Mouse (Mus musculus): ENCODE measurements around the gene Slc29a3. TPM values are rescaled to one million over a fixed set of nuclear protein-coding genes. Genes with fewer than 3 reads are reported as not detected.

Slc29a3 gene
- 9.3 and 9.8 TPM in 2 replicates for polyA plus RNA-seq (2015; fragmentation: Nextera tagmentation; extraction: Ambion mirVana)

DNA sequence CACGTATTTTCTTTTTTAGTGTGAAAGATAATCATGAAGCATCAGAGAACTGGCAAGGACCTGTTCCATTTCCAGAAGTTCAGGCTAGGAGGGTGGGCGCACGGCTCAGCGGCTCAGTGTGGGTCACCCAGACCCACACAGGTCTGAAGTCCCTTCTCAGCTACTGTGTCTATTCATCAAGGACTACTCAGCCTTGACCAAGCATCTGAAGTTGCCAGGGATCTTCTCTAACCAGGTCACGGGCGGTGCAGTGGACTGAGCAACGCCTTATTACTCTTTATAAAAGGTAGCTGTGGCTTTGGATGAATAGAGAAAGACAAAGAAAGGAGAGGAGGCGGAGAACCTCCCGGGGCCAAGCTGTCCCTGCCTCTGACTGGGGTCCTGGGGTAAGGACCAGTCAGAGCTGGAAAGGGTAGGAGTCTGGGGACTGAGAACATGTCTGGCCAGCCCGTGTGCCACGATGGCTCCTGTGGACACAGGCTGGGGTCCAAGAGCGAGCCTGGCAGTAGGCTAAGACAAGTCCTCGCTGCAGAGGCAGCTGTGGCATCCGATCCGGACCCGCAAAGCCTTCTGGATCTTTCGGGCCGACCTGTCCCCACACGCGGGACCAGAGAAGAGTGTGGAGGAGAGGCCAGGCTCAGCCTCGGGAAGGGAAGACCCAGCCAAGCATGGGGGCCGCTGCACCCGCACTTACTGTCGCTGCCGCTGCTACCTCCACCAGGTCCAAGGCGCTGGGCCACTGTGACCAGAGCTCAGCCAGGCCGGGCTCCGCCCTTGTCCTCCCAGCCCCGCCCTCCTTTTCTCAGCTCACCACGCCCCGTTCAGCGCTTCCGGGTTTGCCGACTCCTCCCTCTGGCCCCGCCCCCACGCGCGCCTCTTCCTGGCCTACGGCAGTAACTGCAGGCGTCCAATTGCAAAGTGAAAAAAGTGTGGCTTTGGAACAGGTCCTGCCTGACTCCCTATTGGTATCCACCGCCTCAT, at the start of gene Slc29a3:
Gene Slc29a3, minus strand, starts transcription at position 755 of the 981 bp plus-strand sequence.
- H3K4me2 ChIP-seq (replicated peaks; ENCODE audit: low read depth, low read length), result peak within 1 kb of the TSS; percentile 80
- H3K9ac ChIP-seq (replicated peaks; ENCODE audit: low read depth), result peak within 1 kb of the TSS; percentile 47
- WGBS, result 9% methylated on average over 36 of the region's 41 CpGs
- H3K36me3 ChIP-seq (ENCODE audit: insufficient read depth, low read length), result no peaks in the 10 kb centered on the region
- no peak for TF ChIP-seq EP300 (IDR thresholded peaks at IDR 0.05)
- peak; percentile 75 for TF ChIP-seq CTCF (IDR thresholded peaks at IDR 0.05)
- ATAC-seq (peak; percentile 99), DNase-seq (ENCODE audit: low spot score) (peak; percentile 96)
- H3K9me3 ChIP-seq (ENCODE audit: low read length), result no peaks in the 10 kb centered on the region
- peak within 1 kb of the TSS; percentile 44 for H3K4me3 ChIP-seq (ENCODE audit: low read depth, low read length)
- no peaks in the 10 kb centered on the region for H3K27me3 ChIP-seq (replicated peaks; ENCODE audit: insufficient read depth, low read length)
- H3K27ac ChIP-seq (ENCODE audit: low read length), result peak within 1 kb of the TSS; percentile 55
- H3K4me1 ChIP-seq (ENCODE audit: insufficient read depth, low read depth, low read length), result peaks cover 8% of the 10 kb centered on the region; the same call in 1 of the 2 replicates

DNA sequence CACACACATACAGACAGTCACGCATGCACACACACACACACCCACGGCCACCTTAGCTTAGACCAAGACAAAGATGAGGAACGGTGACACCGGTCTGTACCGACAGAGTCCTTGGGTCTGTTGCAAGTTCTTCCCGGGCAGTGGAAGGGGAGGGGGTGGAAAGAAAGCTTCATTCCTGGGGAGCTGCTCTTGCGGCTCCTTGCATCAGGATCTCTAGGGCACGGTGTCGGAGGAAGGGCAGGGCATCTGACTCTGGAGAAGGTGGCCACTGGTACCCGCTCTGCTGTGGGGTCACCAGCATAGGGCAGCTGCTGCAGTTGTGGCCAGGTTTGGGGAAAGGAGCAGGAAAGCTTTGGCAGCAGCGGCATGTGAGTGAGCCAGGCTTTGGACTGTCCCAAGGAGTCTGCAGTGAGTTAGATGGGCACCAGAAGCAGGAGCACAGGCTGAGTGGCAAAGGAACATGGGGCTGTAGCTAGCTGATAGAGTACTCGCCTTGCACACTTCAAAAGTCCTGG, 49.4 kb upstream of the Slc29a3 start:
- Histone ChIP-seq H3K36me3 (ENCODE audit: insufficient read depth, low read length) (no peaks in the 10 kb centered on the region), H3K4me3 (ENCODE audit: low read depth, low read length) (no peak overlapping the region), H3K27me3 (replicated peaks; ENCODE audit: insufficient read depth, low read length) (no peaks in the 10 kb centered on the region), H3K9ac (replicated peaks; ENCODE audit: low read depth) (no peak overlapping the region), H3K4me2 (replicated peaks; ENCODE audit: low read depth, low read length) (no peak overlapping the region), H3K4me1 (ENCODE audit: insufficient read depth, low read depth, low read length) (peaks cover 23% of the 10 kb centered on the region), H3K27ac (ENCODE audit: low read length) (0 out of 2 replicates have a peak overlapping the region, but pooled peaks have one; percentile 20), H3K9me3 (ENCODE audit: low read length) (no peaks in the 10 kb centered on the region)
- WGBS, result 61% methylated on average over 12 of the region's 12 CpGs
- no peak for TF ChIP-seq EP300 (IDR thresholded peaks at IDR 0.05)
- no peak for TF ChIP-seq CTCF (IDR thresholded peaks at IDR 0.05)
- no peak for DNase-seq (ENCODE audit: low spot score)
- ATAC-seq, result no peak

DNA sequence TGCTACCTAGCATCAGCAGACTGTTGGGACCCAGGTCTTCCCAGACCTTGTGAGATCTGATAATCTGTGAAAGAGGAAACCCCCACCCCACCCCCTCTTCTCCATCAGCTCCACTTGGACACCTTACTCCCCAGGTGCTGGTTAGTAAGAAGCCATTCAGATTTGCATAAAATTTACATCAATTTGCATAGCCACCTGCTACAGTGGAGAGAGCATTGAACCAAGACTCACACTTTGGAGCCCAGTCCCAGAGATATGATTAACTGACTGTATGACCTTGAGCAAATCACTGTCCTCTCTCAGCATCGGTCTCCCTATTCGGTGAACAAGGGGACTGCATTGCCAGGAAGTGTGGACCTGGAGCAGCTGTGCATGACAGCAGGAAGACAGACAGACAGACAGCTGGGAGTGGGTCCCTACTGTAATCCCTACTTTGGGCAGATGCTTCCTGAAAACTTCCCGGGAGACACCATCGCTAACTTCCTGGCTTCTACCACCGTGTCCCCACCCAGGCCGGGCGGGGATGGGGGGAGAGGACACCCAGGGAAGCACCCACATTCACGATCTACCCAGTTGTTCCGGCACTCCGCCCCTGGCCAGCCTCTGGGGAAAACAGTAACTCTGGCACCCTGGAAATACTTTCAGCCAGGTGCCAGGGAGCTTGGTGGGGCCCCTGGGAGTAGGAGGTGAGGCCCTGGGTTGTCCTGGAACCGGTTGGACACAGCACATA, 48.7 kb upstream of the Slc29a3 start:
- Histone ChIP-seq H3K27ac (ENCODE audit: low read length) (peak overlapping the region; percentile 54; the same call in 1 of the 2 replicates), H3K36me3 (ENCODE audit: insufficient read depth, low read length) (no peaks in the 10 kb centered on the region), H3K9ac (replicated peaks; ENCODE audit: low read depth) (no peak overlapping the region), H3K4me1 (ENCODE audit: insufficient read depth, low read depth, low read length) (peaks cover 22% of the 10 kb centered on the region), H3K27me3 (replicated peaks; ENCODE audit: insufficient read depth, low read length) (no peaks in the 10 kb centered on the region), H3K4me2 (replicated peaks; ENCODE audit: low read depth, low read length) (no peak overlapping the region), H3K9me3 (ENCODE audit: low read length) (no peaks in the 10 kb centered on the region), H3K4me3 (ENCODE audit: low read depth, low read length) (no peak overlapping the region)
- 0 out of 2 replicates have a peak, but pooled peaks have one; percentile 8 for ATAC-seq
- DNase-seq (ENCODE audit: low spot score), result no peak
- WGBS, result 34% methylated on average over 11 of the region's 11 CpGs
- no peak for TF ChIP-seq EP300 (IDR thresholded peaks at IDR 0.05)
- TF ChIP-seq CTCF (IDR thresholded peaks at IDR 0.05), result no peak

DNA sequence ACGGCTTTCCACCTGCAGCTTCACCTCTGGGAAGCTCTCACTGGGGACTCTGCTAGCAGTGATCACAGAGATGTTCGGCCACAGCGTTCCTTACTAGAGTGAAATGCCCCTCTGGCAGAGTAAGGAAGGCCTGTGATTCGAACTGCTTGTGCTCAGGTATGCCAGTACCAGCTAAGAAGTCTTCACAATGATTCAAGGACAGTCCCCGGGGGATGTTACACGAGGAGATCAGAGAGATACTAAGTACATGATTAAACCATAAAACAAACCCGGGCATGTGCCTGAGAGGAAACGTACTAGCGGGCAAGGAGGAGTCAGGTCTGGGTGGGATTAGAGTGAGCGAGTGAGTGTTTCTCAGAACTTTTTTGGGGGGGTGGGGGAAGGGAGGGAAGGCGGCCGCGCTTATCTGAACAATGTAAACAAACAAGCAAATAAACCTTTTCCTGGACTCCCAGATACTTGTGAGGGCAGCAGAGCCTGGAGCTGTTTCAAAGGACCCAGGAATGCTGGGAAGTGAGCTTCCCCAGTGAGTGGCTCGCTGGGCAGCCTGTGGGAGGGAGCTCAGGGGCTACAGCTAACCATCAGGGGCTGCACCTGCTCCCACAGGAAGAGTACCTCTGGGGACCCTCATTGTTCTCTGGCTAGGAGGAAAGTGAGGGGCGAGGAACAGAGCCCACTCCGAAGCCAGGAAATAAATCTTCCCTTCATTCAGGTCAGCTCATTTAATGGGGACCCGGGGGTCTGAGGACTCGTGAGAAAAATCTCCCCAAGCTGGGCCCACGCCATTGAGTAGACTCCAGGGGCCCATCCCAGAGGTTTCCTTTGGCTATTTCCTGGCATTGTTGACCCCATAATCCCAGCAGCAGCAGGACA, 47.9 kb upstream of the Slc29a3 start:
- Histone ChIP-seq H3K36me3 (ENCODE audit: insufficient read depth, low read length) (no peaks in the 10 kb centered on the region), H3K9me3 (ENCODE audit: low read length) (no peaks in the 10 kb centered on the region), H3K9ac (replicated peaks; ENCODE audit: low read depth) (0 out of 2 replicates have a peak overlapping the region, but pooled peaks have one; percentile 8), H3K27me3 (replicated peaks; ENCODE audit: insufficient read depth, low read length) (no peaks in the 10 kb centered on the region), H3K4me2 (replicated peaks; ENCODE audit: low read depth, low read length) (no peak overlapping the region), H3K27ac (ENCODE audit: low read length) (peak overlapping the region; percentile 54; the same call in 1 of the 2 replicates), H3K4me1 (ENCODE audit: insufficient read depth, low read depth, low read length) (peaks cover 18% of the 10 kb centered on the region; the same call in 1 of the 2 replicates), H3K4me3 (ENCODE audit: low read depth, low read length) (no peak overlapping the region)
- WGBS, result 16% methylated on average over 19 of the region's 19 CpGs
- TF ChIP-seq EP300 (IDR thresholded peaks at IDR 0.05) (no peak), CTCF (IDR thresholded peaks at IDR 0.05) (no peak)
- ATAC-seq (peak; percentile 34), DNase-seq (ENCODE audit: low spot score) (no peak)

DNA sequence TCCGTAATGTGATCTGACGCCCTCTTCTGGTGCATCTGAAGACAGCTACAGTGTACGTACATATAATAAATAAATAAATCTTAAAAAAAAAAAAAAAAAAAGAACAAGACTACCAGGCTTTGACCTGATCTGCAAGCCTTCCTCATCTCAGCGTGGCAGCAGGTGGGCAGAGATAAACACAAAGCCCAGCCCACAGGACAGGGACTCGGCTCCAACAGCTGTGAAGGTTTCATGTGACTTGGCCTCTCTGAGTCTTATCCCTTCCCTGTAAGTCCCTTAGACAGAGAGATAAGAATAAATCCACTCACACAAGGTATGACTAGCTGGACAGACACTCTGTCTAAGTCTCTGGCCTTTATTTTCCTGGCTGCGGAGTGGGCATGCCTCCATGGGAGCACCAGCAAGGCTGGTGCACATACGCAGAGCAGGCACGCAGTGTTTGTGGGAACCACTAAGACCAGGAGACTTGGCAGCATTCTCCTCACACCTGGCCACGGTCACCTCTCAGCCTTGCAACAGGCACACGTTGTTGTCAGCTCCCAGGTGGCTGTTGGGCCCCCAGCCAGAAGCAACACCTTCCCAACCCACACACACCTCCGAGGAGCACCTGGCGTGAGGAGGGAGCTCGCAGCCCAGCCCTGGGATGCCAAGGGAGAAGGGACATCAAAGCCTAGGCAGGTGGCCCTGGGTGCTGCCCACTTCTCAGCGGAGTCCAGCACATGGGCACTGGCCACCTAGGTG, 45.3 kb upstream of the Slc29a3 start:
- no peak overlapping the region for H3K4me3 ChIP-seq (ENCODE audit: low read depth, low read length)
- TF ChIP-seq CTCF (IDR thresholded peaks at IDR 0.05) (no peak), EP300 (IDR thresholded peaks at IDR 0.05) (no peak)
- peaks cover 12% of the 10 kb centered on the region; the same call in 1 of the 2 replicates for H3K4me1 ChIP-seq (ENCODE audit: insufficient read depth, low read depth, low read length)
- H3K27ac ChIP-seq (ENCODE audit: low read length), result no peak overlapping the region
- H3K27me3 ChIP-seq (replicated peaks; ENCODE audit: insufficient read depth, low read length), result no peaks in the 10 kb centered on the region
- 67% methylated on average over 14 of the region's 14 CpGs for WGBS
- H3K36me3 ChIP-seq (ENCODE audit: insufficient read depth, low read length), result no peaks in the 10 kb centered on the region
- DNase-seq (ENCODE audit: low spot score) (no peak), ATAC-seq (no peak)
- H3K4me2 ChIP-seq (replicated peaks; ENCODE audit: low read depth, low read length), result no peak overlapping the region
- no peaks in the 10 kb centered on the region for H3K9me3 ChIP-seq (ENCODE audit: low read length)
- H3K9ac ChIP-seq (replicated peaks; ENCODE audit: low read depth), result no peak overlapping the region

Measured in lung, postnatal 0 days (tissue).